9 mouse cellular contexts compared by ENCODE assay signal in the genomic region with DNA sequence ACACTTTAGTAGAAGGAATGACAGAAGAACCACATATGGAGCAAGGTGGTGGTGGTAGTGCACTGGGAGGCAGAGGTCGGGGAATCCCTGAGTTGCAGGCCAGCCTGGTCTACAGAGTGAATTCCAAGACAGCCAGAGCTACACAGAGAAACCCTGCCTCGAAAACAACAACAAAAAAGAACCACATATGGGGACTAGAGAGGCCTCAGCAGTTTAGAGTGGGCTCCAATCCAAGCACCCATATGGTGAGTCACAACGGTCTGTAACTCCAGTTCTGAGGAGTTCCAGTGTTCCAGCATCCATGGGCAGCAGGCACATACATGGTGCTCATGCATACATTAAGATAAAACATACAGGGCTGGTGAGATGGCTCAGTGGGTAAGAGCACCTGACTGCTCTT. TPM values are rescaled to one million over a fixed set of nuclear protein-coding genes. Genes with fewer than 3 reads are reported as not detected.
A peak's percentile ranks its signal among the peaks of the same experiment; 100 is the strongest.
DNase-seq lines count a peak whose midpoint lies in the region; ATAC-seq and TF ChIP-seq lines count a peak whose summit lies in the region.
"Had no signal": no experiment of that assay in that cellular context is flagged by ENCODE, and none has a peak within 500 bp of the region (broad histone marks: within the 10 kb centered on the region; RNA-seq: fewer than 3 reads in every experiment).

No protein-coding gene starts in this region.

- no peak for ATAC-seq in erythroblast, adult 5-6 weeks (replicated peaks; ENCODE audit: low FRiP score, poor library complexity, severe bottlenecking)
- ATAC-seq in midbrain, embryonic 11.5 days (ENCODE audit: low FRiP score) = no peak
- ATAC-seq in midbrain, postnatal 0 days (ENCODE audit: low FRiP score) = no peak
- ATAC-seq in stomach, postnatal 0 days (ENCODE audit: low FRiP score, low TSS enrichment) = no peak

- H3K9me3 ChIP-seq in erythroblast, embryonic 14.5 days (ENCODE audit: control insufficient read depth, low read length) = no peaks in the 10 kb centered on the region
- H3K9me3 ChIP-seq in midbrain, embryonic 11.5 days (ENCODE audit: control insufficient read depth, low read length) = no peaks in the 10 kb centered on the region
- H3K9me3 ChIP-seq in midbrain, postnatal 0 days (ENCODE audit: low read length) = no peaks in the 10 kb centered on the region
- H3K9me3 ChIP-seq in limb, embryonic 10.5 days (replicated peaks) = no peaks in the 10 kb centered on the region
- H3K9me3 ChIP-seq in stomach, postnatal 0 days (ENCODE audit: control insufficient read depth, low read length) = no peaks in the 10 kb centered on the region

- no peaks in the 10 kb centered on the region for H3K27me3 ChIP-seq in erythroblast, embryonic 14.5 days (ENCODE audit: control insufficient read depth)
- no peaks in the 10 kb centered on the region for H3K27me3 ChIP-seq in midbrain, embryonic 11.5 days (ENCODE audit: control insufficient read depth, insufficient read depth, low read length)
- H3K27me3 ChIP-seq in midbrain, postnatal 0 days (ENCODE audit: insufficient read depth, low read length) = no peaks in the 10 kb centered on the region
- no peaks in the 10 kb centered on the region for H3K27me3 ChIP-seq in limb, embryonic 10.5 days (ENCODE audit: low read depth, poor library complexity, severe bottlenecking)
- H3K27me3 ChIP-seq in stomach, postnatal 0 days (ENCODE audit: control insufficient read depth, insufficient read depth, low read length) = no peaks in the 10 kb centered on the region

- WGBS in midbrain, embryonic 11.5 days = 85% methylated on average over 3 of the region's 3 CpGs
- 79% methylated on average over 3 of the region's 3 CpGs for WGBS in midbrain, postnatal 0 days
- 88% methylated on average over 3 of the region's 3 CpGs for WGBS in limb, embryonic 10.5 days
- 55% methylated on average over 3 of the region's 3 CpGs for WGBS in stomach, postnatal 0 days

- peaks cover 52% of the 10 kb centered on the region for H3K36me3 ChIP-seq in erythroblast, embryonic 14.5 days (ENCODE audit: control insufficient read depth)
- 0 out of 2 replicates have a peak, but pooled peaks cover 2% of the 10 kb centered on the region for H3K36me3 ChIP-seq in midbrain, embryonic 11.5 days (ENCODE audit: control insufficient read depth, insufficient read depth, low read length)
- H3K36me3 ChIP-seq in midbrain, postnatal 0 days (ENCODE audit: insufficient read depth, low read length) = peaks cover 18% of the 10 kb centered on the region; the same call in 1 of the 2 replicates
- H3K36me3 ChIP-seq in limb, embryonic 10.5 days = peaks cover 61% of the 10 kb centered on the region
- peaks cover 2% of the 10 kb centered on the region; the same call in 1 of the 2 replicates for H3K36me3 ChIP-seq in stomach, postnatal 0 days (ENCODE audit: control insufficient read depth, insufficient read depth, low read length)

- TF ChIP-seq EP300 in stomach, postnatal 0 days (optimal IDR thresholded peaks at IDR 0.05) = no peak

- peaks cover 54% of the 10 kb centered on the region for H3K4me1 ChIP-seq in erythroblast, embryonic 14.5 days (ENCODE audit: control insufficient read depth)
- peaks cover 15% of the 10 kb centered on the region for H3K4me1 ChIP-seq in midbrain, embryonic 11.5 days (ENCODE audit: control insufficient read depth, insufficient read depth, low read length)
- H3K4me1 ChIP-seq in midbrain, postnatal 0 days (ENCODE audit: insufficient read depth, low read length) = peaks cover 5% of the 10 kb centered on the region; the same call in 1 of the 2 replicates
- peaks cover 17% of the 10 kb centered on the region for H3K4me1 ChIP-seq in limb, embryonic 10.5 days
- 0 out of 2 replicates have a peak, but pooled peaks cover 7% of the 10 kb centered on the region for H3K4me1 ChIP-seq in stomach, postnatal 0 days (replicated peaks; ENCODE audit: control insufficient read depth, insufficient read depth)

- peak overlapping the region; percentile 99 for H3K4me3 ChIP-seq in erythroblast, embryonic 14.5 days (replicated peaks)
- peak overlapping the region; percentile 99; the same call in 1 of the 2 replicates for H3K4me3 ChIP-seq in midbrain, embryonic 11.5 days (ENCODE audit: low read depth, low read length)
- H3K4me3 ChIP-seq in midbrain, postnatal 0 days (ENCODE audit: low read depth, low read length) = no peak overlapping the region
- H3K4me3 ChIP-seq in limb, embryonic 10.5 days = peak overlapping the region; percentile 98
- no peak overlapping the region for H3K4me3 ChIP-seq in stomach, postnatal 0 days (ENCODE audit: low read depth, low read length)

- no peak for DNase-seq in midbrain, embryonic 11.5 days (ENCODE audit: low spot score, missing footprints)
- DNase-seq in midbrain, postnatal 0 days (ENCODE audit: low spot score) = no peak
- DNase-seq in limb, embryonic 10.5 days (ENCODE audit: low spot score) = no peak
- DNase-seq in stomach, postnatal 0 days (ENCODE audit: low spot score) = no peak
- no peak for DNase-seq in thymus, postnatal 10 days (ENCODE audit: low spot score in 2 of 2)
- no peak for DNase-seq in T-cell, adult 2 months (ENCODE audit: low spot score)

- no peak overlapping the region for H3K4me2 ChIP-seq in midbrain, embryonic 11.5 days
- no peak overlapping the region for H3K4me2 ChIP-seq in midbrain, postnatal 0 days (ENCODE audit: low read depth, low read length, poor library complexity, severe bottlenecking)
- H3K4me2 ChIP-seq in stomach, postnatal 0 days (replicated peaks; ENCODE audit: low read depth) = peak overlapping the region; percentile 77; the same call in 1 of the 2 replicates

- no peak for TF ChIP-seq CTCF in midbrain, postnatal 0 days (IDR thresholded peaks at IDR 0.05)
- no peak for TF ChIP-seq CTCF in stomach, postnatal 0 days (IDR thresholded peaks at IDR 0.05; ENCODE audit: low read depth)

- no peak overlapping the region for H3K9ac ChIP-seq in midbrain, embryonic 11.5 days (ENCODE audit: low read length)
- no peak overlapping the region for H3K9ac ChIP-seq in midbrain, postnatal 0 days (replicated peaks; ENCODE audit: low read length, poor library complexity, severe bottlenecking)
- H3K9ac ChIP-seq in stomach, postnatal 0 days (ENCODE audit: low read length) = no peak overlapping the region

- H3K27ac ChIP-seq in midbrain, embryonic 11.5 days (ENCODE audit: low read depth, low read length) = no peak overlapping the region
- H3K27ac ChIP-seq in midbrain, postnatal 0 days (ENCODE audit: low read depth, low read length) = no peak overlapping the region
- H3K27ac ChIP-seq in limb, embryonic 10.5 days = no peak overlapping the region
- H3K27ac ChIP-seq in stomach, postnatal 0 days (replicated peaks) = no peak overlapping the region

RNA-seq across cellular contexts. Expression of gene Rab5if, which starts 1.6 kb away (rescaled TPM):
- polyA plus RNA-seq in erythroblast, embryonic 14.5 days (2012) = 8.9 and 10.3 TPM in 2 replicates
- total RNA-seq in erythroblast, adult 5-6 weeks (2015; ENCODE audit: low replicate concordance) = 74.6 and 109 TPM in 2 replicates
- 42.8 and 46.2 TPM in 2 replicates for total RNA-seq in erythroblast, adult 5-6 weeks (2017; ENCODE audit: low replicate concordance)
- polyA plus RNA-seq in midbrain, embryonic 11.5 days (2014; fragmentation: Nextera tagmentation; extraction: Ambion mirVana) = 196 and 205 TPM in 2 replicates
- 115 and 137 TPM in 2 replicates for total RNA-seq in midbrain, postnatal 0 days (2014; rRNA removed)
- 149 and 155 TPM in 2 replicates for polyA plus RNA-seq in midbrain, postnatal 0 days (2015; fragmentation: Nextera tagmentation; extraction: Ambion mirVana)
- 182 and 204 TPM in 2 replicates for polyA plus RNA-seq in limb, embryonic 10.5 days (2016; fragmentation: Nextera tagmentation; extraction: Ambion mirVana)
- polyA plus RNA-seq in stomach, postnatal 0 days (2015; fragmentation: Nextera tagmentation; extraction: Ambion mirVana) = 221 and 227 TPM in 2 replicates

RNA-seq across cellular contexts. Expression of gene 4930518I15Rik, which starts 6.7 kb away (rescaled TPM):
- 0.04 TPM in 1 of 2 replicates, not detected in the other for polyA plus RNA-seq in erythroblast, embryonic 14.5 days (2012)
- total RNA-seq in erythroblast, adult 5-6 weeks (2015; ENCODE audit: low replicate concordance) = not detected in 2 replicates
- 3.3 and 4.6 TPM in 2 replicates for total RNA-seq in erythroblast, adult 5-6 weeks (2017; ENCODE audit: low replicate concordance)
- polyA plus RNA-seq in midbrain, embryonic 11.5 days (2014; fragmentation: Nextera tagmentation; extraction: Ambion mirVana) = 4.7 TPM in 2 replicates
- 0.94 and 0.99 TPM in 2 replicates for total RNA-seq in midbrain, postnatal 0 days (2014; rRNA removed)
- 2.8 and 2.9 TPM in 2 replicates for polyA plus RNA-seq in midbrain, postnatal 0 days (2015; fragmentation: Nextera tagmentation; extraction: Ambion mirVana)
- polyA plus RNA-seq in limb, embryonic 10.5 days (2016; fragmentation: Nextera tagmentation; extraction: Ambion mirVana) = 9.4 and 10.7 TPM in 2 replicates
- polyA plus RNA-seq in stomach, postnatal 0 days (2015; fragmentation: Nextera tagmentation; extraction: Ambion mirVana) = 2.4 and 2.7 TPM in 2 replicates

RNA-seq across cellular contexts. Expression of gene Sla2, which starts 22.5 kb away (rescaled TPM):
- polyA plus RNA-seq in erythroblast, embryonic 14.5 days (2012) = 0.02 and 0.03 TPM in 2 replicates
- total RNA-seq in erythroblast, adult 5-6 weeks (2015; ENCODE audit: low replicate concordance) = 1.5 and 1.7 TPM in 2 replicates
- total RNA-seq in erythroblast, adult 5-6 weeks (2017; ENCODE audit: low replicate concordance) = 0.28 TPM in 1 of 2 replicates, not detected in the other
- polyA plus RNA-seq in midbrain, embryonic 11.5 days (2014; fragmentation: Nextera tagmentation; extraction: Ambion mirVana) = 0.36 and 0.56 TPM in 2 replicates
- not detected in 2 replicates for total RNA-seq in midbrain, postnatal 0 days (2014; rRNA removed)
- polyA plus RNA-seq in midbrain, postnatal 0 days (2015; fragmentation: Nextera tagmentation; extraction: Ambion mirVana) = 0.07 TPM in 1 of 2 replicates, not detected in the other
- 0.45 and 0.58 TPM in 2 replicates for polyA plus RNA-seq in limb, embryonic 10.5 days (2016; fragmentation: Nextera tagmentation; extraction: Ambion mirVana)
- 0.10 and 0.17 TPM in 2 replicates for polyA plus RNA-seq in stomach, postnatal 0 days (2015; fragmentation: Nextera tagmentation; extraction: Ambion mirVana)
- total RNA-seq: gastrocnemius, adult 8-10 months had no signal

RNA-seq across cellular contexts. Expression of gene Tgif2, which starts 24.7 kb away (rescaled TPM):
- 0.04 and 0.09 TPM in 2 replicates for polyA plus RNA-seq in erythroblast, embryonic 14.5 days (2012)
- 0.77 and 2.3 TPM in 2 replicates for total RNA-seq in erythroblast, adult 5-6 weeks (2015; ENCODE audit: low replicate concordance)
- 2.8 and 2.9 TPM in 2 replicates for total RNA-seq in erythroblast, adult 5-6 weeks (2017; ENCODE audit: low replicate concordance)
- polyA plus RNA-seq in midbrain, embryonic 11.5 days (2014; fragmentation: Nextera tagmentation; extraction: Ambion mirVana) = 81.2 and 88.6 TPM in 2 replicates
- total RNA-seq in midbrain, postnatal 0 days (2014; rRNA removed) = 8.6 and 10.8 TPM in 2 replicates
- polyA plus RNA-seq in midbrain, postnatal 0 days (2015; fragmentation: Nextera tagmentation; extraction: Ambion mirVana) = 6.9 and 8.2 TPM in 2 replicates
- 104 and 109 TPM in 2 replicates for polyA plus RNA-seq in limb, embryonic 10.5 days (2016; fragmentation: Nextera tagmentation; extraction: Ambion mirVana)
- 11.9 and 13.3 TPM in 2 replicates for polyA plus RNA-seq in stomach, postnatal 0 days (2015; fragmentation: Nextera tagmentation; extraction: Ambion mirVana)

Comparison
In these comparisons a context has a peak if more than half of its experiments do, and no peak if none do; other contexts are left out.
1. H3K4me3 ChIP-seq: peak in erythroblast, embryonic 14.5 days (single experiment), midbrain, embryonic 11.5 days (single experiment) and limb, embryonic 10.5 days (single experiment); none in midbrain, postnatal 0 days (single experiment) and stomach, postnatal 0 days (single experiment).
2. RNA of gene Rab5if, which starts 1.6 kb away (polyA plus RNA-seq): 221 to 227 TPM in stomach, postnatal 0 days, 196 to 205 TPM in midbrain, embryonic 11.5 days, 182 to 204 TPM in limb, embryonic 10.5 days and 149 to 155 TPM in midbrain, postnatal 0 days; 8.9 to 10.3 TPM in erythroblast, embryonic 14.5 days; every median in the first group is over 10 times any median in the second.